Mouse (Mus musculus) E14TG2a.4 (cell line): ENCODE results near the gene D3Ertd254e.

Experiments
- CTCF ChIP-seq: conservative IDR thresholded peaks from 2 replicates; pipeline ENCODE4 v1.5.1; 2014; ENCODE audit warnings: low read length
- NANOG ChIP-seq: IDR thresholded peaks from 2 replicates; pipeline ENCODE4 v1.6.1; 2014; ENCODE audit warnings: borderline replicate concordance, low read length, mixed read lengths

- TF ChIP-seq CTCF (no peak), NANOG (no peak)
These were observed 11.8 kb upstream of the D3Ertd254e start for GRCm38 (mm10) chr3:36138996-36139395.
